Mouse (Mus musculus) small intestine, adult 2 months (tissue): ENCODE measurements around the gene Spock2.

Source experiments
- CTCF ChIP-seq: fragments of 200-500 bp; IDR thresholded peaks from 2 replicates; pipeline ENCODE4 v1.5.1; 2012; ENCODE audit warnings: low read depth, mild to moderate bottlenecking, control low read depth, inconsistent platforms, low read length, moderate library complexity, mixed read lengths; ENCODE audit not compliant: insufficient replicate concordance, insufficient read length; ENCODE audit errors: extremely low read depth
- POLR2A ChIP-seq: fragments of 200-500 bp; IDR thresholded peaks from 2 replicates; pipeline ENCODE4 v1.6.1; 2012; ENCODE audit warnings: low read depth, mild to moderate bottlenecking, control low read depth, inconsistent platforms, low read length, moderate library complexity

GRCm38 (mm10) chr10:60106146-60106530 lies at the start of gene Spock2:
- TF ChIP-seq CTCF: no peak
- no peak for TF ChIP-seq POLR2A
